Mouse (Mus musculus): ENCODE results near the gene Dsn1. TPM values are rescaled to one million over a fixed set of nuclear protein-coding genes. Genes with fewer than 3 reads are reported as not detected.
A peak's percentile ranks its signal among the peaks of the same experiment; 100 is the strongest.

Gene Dsn1
- polyA plus RNA-seq, 1 experiment from 2014 or later, result 61.5 TPM

- Histone ChIP-seq H3K36me3 (peaks cover 99% of the 10 kb centered on the region), H3K4me3 (no peak overlapping the region), H3K27me3 (ENCODE audit: low read depth, poor library complexity, severe bottlenecking) (no peaks in the 10 kb centered on the region), H3K9me3 (replicated peaks) (no peaks in the 10 kb centered on the region), H3K4me1 (no peaks in the 10 kb centered on the region), H3K27ac (no peak overlapping the region)
- DNase-seq (ENCODE audit: low spot score), result no peak
- 94% methylated on average over 7 of the region's 7 CpGs for WGBS
Observed at GRCm38 (mm10) chr2:157041421-157041820, 34.5 kb upstream of the Dsn1 start.

GRCm38 (mm10) chr2:157040649-157041046, 33.7 kb upstream of the Dsn1 start:
- Histone ChIP-seq H3K27me3 (ENCODE audit: low read depth, poor library complexity, severe bottlenecking) (no peaks in the 10 kb centered on the region), H3K4me1 (no peaks in the 10 kb centered on the region), H3K9me3 (replicated peaks) (no peaks in the 10 kb centered on the region), H3K36me3 (peaks cover 99% of the 10 kb centered on the region), H3K27ac (no peak overlapping the region), H3K4me3 (no peak overlapping the region)
- 83% methylated on average over 17 of the region's 17 CpGs for WGBS
- no peak for DNase-seq (ENCODE audit: low spot score)

- WGBS, result 91% methylated on average over 50 of the region's 50 CpGs
- Histone ChIP-seq H3K27ac (no peak overlapping the region), H3K4me3 (no peak overlapping the region), H3K9me3 (replicated peaks) (no peaks in the 10 kb centered on the region), H3K27me3 (ENCODE audit: low read depth, poor library complexity, severe bottlenecking) (no peaks in the 10 kb centered on the region), H3K4me1 (no peaks in the 10 kb centered on the region), H3K36me3 (peaks cover 99% of the 10 kb centered on the region)
- DNase-seq (ENCODE audit: low spot score), result no peak
Observed at GRCm38 (mm10) chr2:157039900-157040648, 33.1 kb upstream of the Dsn1 start.

- no peaks in the 10 kb centered on the region for H3K9me3 ChIP-seq (replicated peaks)
- H3K27ac ChIP-seq, result 0 out of 2 replicates have a peak overlapping the region, but pooled peaks have one; percentile 9
- WGBS, result 90% methylated on average over 9 of the region's 9 CpGs
- H3K36me3 ChIP-seq, result peaks cover 95% of the 10 kb centered on the region
- H3K4me1 ChIP-seq, result no peaks in the 10 kb centered on the region
- H3K4me3 ChIP-seq, result no peak overlapping the region
- no peak for DNase-seq (ENCODE audit: low spot score)
- no peaks in the 10 kb centered on the region for H3K27me3 ChIP-seq (ENCODE audit: low read depth, poor library complexity, severe bottlenecking)
Observed at GRCm38 (mm10) chr2:157037303-157037702, 30.3 kb upstream of the Dsn1 start.

GRCm38 (mm10) chr2:157036400-157036799, 29.4 kb upstream of the Dsn1 start:
- Histone ChIP-seq H3K4me1 (no peaks in the 10 kb centered on the region), H3K27me3 (ENCODE audit: low read depth, poor library complexity, severe bottlenecking) (no peaks in the 10 kb centered on the region), H3K36me3 (peaks cover 96% of the 10 kb centered on the region), H3K27ac (no peak overlapping the region), H3K9me3 (replicated peaks) (no peaks in the 10 kb centered on the region), H3K4me3 (no peak overlapping the region)
- DNase-seq (ENCODE audit: low spot score), result no peak
- WGBS, result 93% methylated on average over 8 of the region's 8 CpGs

GRCm38 (mm10) chr2:157035371-157035770, 28.4 kb upstream of the Dsn1 start:
- H3K36me3 ChIP-seq, result peaks cover 96% of the 10 kb centered on the region
- no peaks in the 10 kb centered on the region for H3K9me3 ChIP-seq (replicated peaks)
- H3K27ac ChIP-seq, result no peak overlapping the region
- H3K27me3 ChIP-seq (ENCODE audit: low read depth, poor library complexity, severe bottlenecking), result no peaks in the 10 kb centered on the region
- no peaks in the 10 kb centered on the region for H3K4me1 ChIP-seq
- 93% methylated on average over 7 of the region's 7 CpGs for WGBS
- no peak overlapping the region for H3K4me3 ChIP-seq
- DNase-seq (ENCODE audit: low spot score), result no peak

GRCm38 (mm10) chr2:157030804-157031203, 23.9 kb upstream of the Dsn1 start:
- Histone ChIP-seq H3K27ac (no peak overlapping the region), H3K36me3 (peaks cover 96% of the 10 kb centered on the region), H3K4me3 (no peak overlapping the region), H3K4me1 (no peaks in the 10 kb centered on the region), H3K27me3 (ENCODE audit: low read depth, poor library complexity, severe bottlenecking) (no peaks in the 10 kb centered on the region), H3K9me3 (replicated peaks) (no peaks in the 10 kb centered on the region)
- 51% methylated on average over 9 of the region's 9 CpGs for WGBS
- peak; percentile 90 for DNase-seq (ENCODE audit: low spot score)

GRCm38 (mm10) chr2:157028261-157028660, 21.3 kb upstream of the Dsn1 start:
- no peak for DNase-seq (ENCODE audit: low spot score)
- Histone ChIP-seq H3K4me1 (no peaks in the 10 kb centered on the region), H3K27ac (no peak overlapping the region), H3K9me3 (replicated peaks) (peaks cover 6% of the 10 kb centered on the region; the same call in 1 of the 2 replicates), H3K36me3 (peaks cover 99% of the 10 kb centered on the region), H3K27me3 (ENCODE audit: low read depth, poor library complexity, severe bottlenecking) (no peaks in the 10 kb centered on the region), H3K4me3 (no peak overlapping the region)
- WGBS, result 97% methylated on average over 4 of the region's 4 CpGs

GRCm38 (mm10) chr2:157027106-157028008, 20.4 kb upstream of the Dsn1 start:
- WGBS, result 93% methylated on average over 21 of the region's 21 CpGs
- Histone ChIP-seq H3K4me3 (no peak overlapping the region), H3K27me3 (ENCODE audit: low read depth, poor library complexity, severe bottlenecking) (no peaks in the 10 kb centered on the region), H3K36me3 (peaks cover 99% of the 10 kb centered on the region), H3K4me1 (no peaks in the 10 kb centered on the region), H3K27ac (no peak overlapping the region; the same call in 1 of the 2 replicates), H3K9me3 (replicated peaks) (peaks cover 6% of the 10 kb centered on the region; the same call in 1 of the 2 replicates)
- DNase-seq (ENCODE audit: low spot score), result no peak

GRCm38 (mm10) chr2:157021156-157021555, 14.2 kb upstream of the Dsn1 start:
- Histone ChIP-seq H3K4me3 (no peak overlapping the region), H3K27me3 (ENCODE audit: low read depth, poor library complexity, severe bottlenecking) (no peaks in the 10 kb centered on the region), H3K4me1 (no peaks in the 10 kb centered on the region), H3K9me3 (replicated peaks) (peaks cover 6% of the 10 kb centered on the region; the same call in 1 of the 2 replicates), H3K36me3 (peaks cover 100% of the 10 kb centered on the region), H3K27ac (no peak overlapping the region)
- 94% methylated on average over 16 of the region's 16 CpGs for WGBS
- no peak for DNase-seq (ENCODE audit: low spot score)

- no peaks in the 10 kb centered on the region for H3K4me1 ChIP-seq
- no peaks in the 10 kb centered on the region for H3K9me3 ChIP-seq (replicated peaks)
- H3K27me3 ChIP-seq (ENCODE audit: low read depth, poor library complexity, severe bottlenecking), result no peaks in the 10 kb centered on the region
- 96% methylated on average over 4 of the region's 4 CpGs for WGBS
- H3K4me3 ChIP-seq, result no peak overlapping the region
- H3K36me3 ChIP-seq, result peaks cover 100% of the 10 kb centered on the region
- H3K27ac ChIP-seq, result no peak overlapping the region
- DNase-seq (ENCODE audit: low spot score), result no peak
Observed at GRCm38 (mm10) chr2:157019228-157019627, 12.3 kb upstream of the Dsn1 start.

GRCm38 (mm10) chr2:157016529-157017270, 9.7 kb upstream of the Dsn1 start:
- no peak for DNase-seq (ENCODE audit: low spot score)
- no peaks in the 10 kb centered on the region for H3K9me3 ChIP-seq (replicated peaks)
- H3K4me1 ChIP-seq, result peaks cover 1% of the 10 kb centered on the region; the same call in 1 of the 2 replicates
- 84% methylated on average over 18 of the region's 18 CpGs for WGBS
- H3K27me3 ChIP-seq (ENCODE audit: low read depth, poor library complexity, severe bottlenecking), result no peaks in the 10 kb centered on the region
- peaks cover 87% of the 10 kb centered on the region for H3K36me3 ChIP-seq
- H3K27ac ChIP-seq, result no peak overlapping the region
- no peak overlapping the region for H3K4me3 ChIP-seq
